Mouse (Mus musculus) embryonic fibroblast, embryonic 13.5 days (primary cell): ENCODE measurements at regions not wholly inside any gene's neighbourhood (a gene's known extent, or its start where the extent isn't known, plus 50 kb on each side); places are given as distances from the start of the nearest gene placed in this dataset.

ENCODE experiments used
- H3K27ac ChIP-seq: 2 replicates; pipeline ENCODE4 v1.5.1; 2012; ENCODE audit warnings: low read length, control low read depth, inconsistent platforms; ENCODE audit not compliant: insufficient read depth
- H3K4me1 ChIP-seq: 2 replicates; pipeline ENCODE4 v1.6.1; 2011; ENCODE audit warnings: low read length; ENCODE audit not compliant: control insufficient read depth, insufficient read depth
- H3K4me3 ChIP-seq: 2 replicates; pipeline ENCODE4 v1.5.1; 2011; ENCODE audit warnings: mild to moderate bottlenecking, control low read depth, low read length; ENCODE audit not compliant: insufficient read depth
- CTCF ChIP-seq: IDR thresholded peaks from 2 replicates; pipeline ENCODE4 v1.5.1; 2011; ENCODE audit warnings: mild to moderate bottlenecking, control low read depth, low read length, moderate library complexity, borderline replicate concordance; ENCODE audit not compliant: insufficient read depth
- POLR2A ChIP-seq: IDR thresholded peaks from 2 replicates; pipeline ENCODE4 v1.6.1; 2011; ENCODE audit warnings: low read depth, mild to moderate bottlenecking, control low read depth, low read length, moderate library complexity

GRCm38 (mm10) chr5:133776591-133776990 lies 322.9 kb upstream of the Castor2 start:
- TF ChIP-seq CTCF = no peak
- TF ChIP-seq POLR2A = no peak
- no peak overlapping the region for H3K4me3 ChIP-seq
- no peaks in the 10 kb centered on the region for H3K4me1 ChIP-seq

GRCm38 (mm10) chr5:133774116-133774515 lies 325.4 kb upstream of the Castor2 start:
- Histone ChIP-seq H3K4me3 (no peak overlapping the region), H3K4me1 (no peaks in the 10 kb centered on the region), H3K27ac (no peak overlapping the region)
- TF ChIP-seq CTCF = no peak
- no peak for TF ChIP-seq POLR2A

More at GRCm38 (mm10) chr5:133776591-133776990, 322.9 kb upstream of the Castor2 start:
- no peak overlapping the region for H3K27ac ChIP-seq

DNA sequence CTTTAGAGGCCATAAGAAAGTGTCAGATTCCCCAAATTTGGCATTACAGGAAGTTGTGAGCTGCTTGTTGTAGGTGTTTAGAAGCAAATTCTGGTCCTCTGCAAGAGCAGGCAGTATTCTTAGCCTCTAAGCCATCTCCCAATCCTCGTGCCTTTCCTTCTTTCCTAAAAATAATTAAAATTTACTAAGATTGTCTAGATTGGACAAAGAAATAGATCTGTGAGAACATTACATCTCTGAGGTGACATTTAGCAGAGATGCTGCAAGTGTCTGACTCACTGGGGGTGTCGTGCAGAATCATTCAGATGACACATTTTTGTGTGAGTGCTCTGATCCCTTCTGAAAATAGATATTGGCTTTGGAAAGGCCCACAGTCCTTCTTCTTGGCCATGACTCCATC lies 330.7 kb upstream of the Castor2 start:
- TF ChIP-seq POLR2A = no peak
- no peak for TF ChIP-seq CTCF
- no peak overlapping the region for H3K27ac ChIP-seq
- H3K4me3 ChIP-seq = no peak overlapping the region

DNA sequence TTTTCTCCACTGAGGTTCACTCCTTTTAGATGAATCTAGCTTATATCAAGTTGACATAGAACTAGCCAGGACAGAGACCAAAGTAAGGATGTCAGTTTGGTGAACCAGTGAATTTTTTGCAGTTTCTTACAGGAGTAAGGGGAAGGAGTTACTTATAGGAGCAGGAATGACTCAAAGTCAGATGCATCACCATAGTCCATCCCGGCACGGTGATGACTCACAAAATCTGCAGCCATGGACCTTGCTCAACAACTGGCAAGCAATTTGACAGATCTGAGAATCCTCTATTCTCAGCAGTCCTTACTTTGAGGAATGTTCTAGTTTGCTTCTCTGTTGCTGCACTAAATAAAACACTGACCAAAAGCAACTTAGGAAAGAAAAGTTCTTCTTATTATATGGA lies 341.7 kb upstream of the Castor2 start:
- no peak overlapping the region for H3K27ac ChIP-seq
- no peak overlapping the region for H3K4me3 ChIP-seq
- TF ChIP-seq CTCF (no peak), POLR2A (no peak)
- H3K4me1 ChIP-seq = no peaks in the 10 kb centered on the region; the same call in 1 of the 2 replicates

More for the DNA sequence above, 330.7 kb upstream of the Castor2 start:
- H3K4me1 ChIP-seq = no peaks in the 10 kb centered on the region

GRCm38 (mm10) chr5:133754180-133754579 lies 345.3 kb upstream of the Castor2 start:
- no peaks in the 10 kb centered on the region; the same call in 1 of the 2 replicates for H3K4me1 ChIP-seq
- TF ChIP-seq POLR2A (no peak), CTCF (no peak)
- H3K27ac ChIP-seq = no peak overlapping the region
- H3K4me3 ChIP-seq = no peak overlapping the region

DNA sequence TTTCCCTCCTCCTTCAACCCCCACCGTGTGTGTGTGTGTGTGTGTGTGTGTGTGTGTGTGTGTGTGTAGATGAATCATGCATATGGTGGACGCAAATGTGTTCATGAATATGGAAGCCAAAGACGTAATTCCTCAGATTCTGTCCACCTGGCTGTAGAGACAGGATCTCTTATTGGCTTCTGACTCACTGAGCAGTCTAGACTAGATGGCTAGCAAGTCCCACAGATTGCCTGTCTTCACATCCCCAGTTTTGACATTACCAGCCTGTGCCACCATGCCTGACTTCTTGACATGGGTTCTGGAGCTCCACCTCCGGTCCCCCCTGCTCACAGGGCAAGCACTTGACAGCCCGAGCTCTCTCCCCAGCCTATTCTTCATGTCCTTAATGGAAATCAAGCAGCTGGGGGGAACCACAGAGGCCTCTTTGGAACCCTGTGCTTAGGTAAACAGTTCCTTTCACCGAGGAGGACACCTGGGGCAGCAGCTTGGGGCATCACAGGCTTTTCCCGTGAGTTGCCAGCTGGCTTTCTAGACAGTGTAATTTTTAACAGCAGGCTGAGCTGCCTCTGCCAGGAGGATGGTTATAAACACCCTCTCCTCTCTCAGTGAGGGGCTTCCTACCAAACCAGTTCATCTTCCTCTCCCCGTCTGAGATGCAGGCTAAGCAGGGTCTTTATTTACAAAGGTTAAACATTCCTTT lies 345.9 kb upstream of the Castor2 start:
- Histone ChIP-seq H3K4me1 (no peaks in the 10 kb centered on the region; the same call in 1 of the 2 replicates), H3K4me3 (no peak overlapping the region), H3K27ac (no peak overlapping the region)
- TF ChIP-seq CTCF (no peak), POLR2A (no peak)

DNA sequence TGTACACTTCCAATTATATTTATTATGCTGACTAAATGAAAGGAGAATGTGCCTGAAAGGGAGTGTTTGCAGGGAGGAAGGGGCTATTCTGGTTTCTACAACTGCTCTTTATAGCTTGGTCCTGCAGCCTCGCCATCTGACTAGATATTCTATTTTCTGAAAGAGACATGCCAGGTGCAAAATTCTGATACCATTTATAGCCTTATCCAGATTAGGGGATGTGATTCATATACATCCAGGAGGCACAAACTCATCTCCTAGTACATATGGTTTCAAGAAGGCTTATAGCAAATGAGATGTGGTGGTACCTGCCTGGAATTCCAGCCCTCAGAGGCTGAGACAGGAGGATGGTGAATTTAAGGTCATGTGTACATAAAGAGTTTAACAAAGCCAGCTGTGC lies 352.6 kb upstream of the Castor2 start:
- no peak overlapping the region for H3K4me3 ChIP-seq
- no peaks in the 10 kb centered on the region for H3K4me1 ChIP-seq
- H3K27ac ChIP-seq = no peak overlapping the region
- no peak for TF ChIP-seq POLR2A
- TF ChIP-seq CTCF = no peak

DNA sequence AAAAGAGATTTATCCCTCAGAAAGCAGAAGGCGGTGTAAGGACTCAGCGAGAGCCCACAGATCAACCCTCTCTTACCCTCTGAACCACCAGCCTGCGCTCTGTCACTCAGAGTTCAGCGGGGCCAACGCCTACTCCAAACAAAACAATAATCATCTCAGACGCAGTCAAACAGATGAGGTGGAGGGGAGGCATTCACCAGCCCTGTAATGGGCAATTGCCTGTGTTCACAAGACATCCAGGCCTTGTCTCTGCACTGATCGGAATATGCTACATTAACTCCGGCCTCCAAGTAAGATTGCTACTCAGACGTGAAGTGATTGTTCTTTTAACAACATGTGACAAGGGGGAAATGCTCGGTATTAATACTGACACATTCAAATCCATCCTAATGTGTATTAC lies 353.1 kb upstream of the Castor2 start:
- Histone ChIP-seq H3K4me3 (no peak overlapping the region), H3K4me1 (no peaks in the 10 kb centered on the region), H3K27ac (no peak overlapping the region)
- TF ChIP-seq POLR2A (no peak), CTCF (no peak)

DNA sequence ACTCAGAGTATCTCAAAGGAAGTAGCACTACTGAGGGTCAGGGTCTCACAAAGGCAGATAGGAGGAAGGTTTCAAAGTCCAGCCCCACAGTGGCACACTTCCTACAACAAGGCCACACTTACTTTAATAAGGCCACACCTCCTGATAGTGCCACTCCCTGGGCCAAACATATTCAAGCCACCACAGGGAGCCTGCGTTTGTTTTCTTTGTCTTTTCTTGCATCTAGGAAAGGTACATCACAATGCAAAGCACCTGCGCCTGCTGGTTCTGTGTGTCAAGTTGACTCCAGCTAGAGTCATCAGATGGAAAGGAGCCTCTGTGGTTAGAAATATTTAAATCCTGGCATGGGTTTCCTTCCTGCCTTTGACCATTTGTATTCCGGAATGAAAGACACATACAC lies 355.4 kb upstream of the Castor2 start:
- Histone ChIP-seq H3K4me1 (no peaks in the 10 kb centered on the region), H3K27ac (no peak overlapping the region), H3K4me3 (no peak overlapping the region)
- TF ChIP-seq POLR2A = no peak
- no peak for TF ChIP-seq CTCF

GRCm38 (mm10) chr5:133743606-133744005 lies 355.9 kb upstream of the Castor2 start:
- Histone ChIP-seq H3K27ac (no peak overlapping the region), H3K4me3 (no peak overlapping the region), H3K4me1 (no peaks in the 10 kb centered on the region)
- TF ChIP-seq POLR2A = no peak
- no peak for TF ChIP-seq CTCF
